Mouse (Mus musculus) left cerebral cortex, postnatal 10 days (tissue): Measurements from ENCODE around the gene Huwe1. TPM values are rescaled to one million over a fixed set of nuclear protein-coding genes. Genes with fewer than 3 reads are reported as not detected.
A peak's percentile ranks its signal among the peaks of the same experiment; 100 is the strongest.

Source experiments
- DNase-seq, 2 experiments: peaks; one replicate each; pipeline ENCODE4 v3.0.0; 2021 to 2022; ENCODE audit warnings: low spot score in 2 of 2, mixed read lengths in 1 of 2; ENCODE audit errors: extremely low spot score in 1 of 2
- intact Hi-C: fragments of 180-260 bp; cut with DNase I; formaldehyde crosslinking; loops from one replicate; pipeline ENCODE4 v1.15.1; 2025
- microRNA-seq: library from miRNA; unstranded; fragments of <30 nt; microRNA quantifications from one replicate; pipeline ENCODE4 v1.2.0, GENCODE M21; 2022
- total RNA-seq, 2 experiments: library from RNA; stranded (reverse); gene quantifications; 2 replicates each; pipeline ENCODE4 v1.2.3; 2021

The Huwe1 gene
- total RNA-seq, 2 experiments from 2014 or later, result 276 to 284 TPM

GRCm38 (mm10) chrX:151938852-151939251 is 138.2 kb downstream of the Huwe1 start:
- no peak for DNase-seq
- intact Hi-C loops, result no loop called here

- DNase-seq, result no peak
- intact Hi-C loops, result loop anchor here (5.0 to 10.0 kb wide), 2 partner anchors 70 to 198 kb away; partner anchors contain the start of genes Iqsec2, Ribc1 and Smc1a
These were observed 146.4 kb downstream of the Huwe1 start for GRCm38 (mm10) chrX:151946986-151947385.

GRCm38 (mm10) chrX:151947781-151948180 is 147.2 kb downstream of the Huwe1 start:
- DNase-seq, result no peak
- intact Hi-C loops, result loop anchor here (5.0 to 10.0 kb wide), 2 partner anchors 70 to 197 kb away; partner anchors contain the start of genes Iqsec2, Ribc1 and Smc1a

- DNase-seq, result no peak
- intact Hi-C loops, result no loop called here
These were observed 149.6 kb downstream of the Huwe1 start for GRCm38 (mm10) chrX:151950231-151950630.

- intact Hi-C loops, result no loop called here
- no peak for DNase-seq
These were observed 150.6 kb downstream of the Huwe1 start for GRCm38 (mm10) chrX:151951181-151951580.

Small RNAs within 50 kb of the gene (microRNA-seq; reads per million reads assigned to microRNA genes)
- not detected for gene Mir3113
- gene Mir98, result 3,161 reads per million, percentile 88 among the genes with 10 or more reads in this experiment
- gene Mirlet7f-2, result 1,762 reads per million, percentile 83 among the genes with 10 or more reads in this experiment

Other genes with a start within 250 kb of the Huwe1 start
- 10 to 100 TPM; 39.6 to 45.3 TPM for gene Hsd17b10, start 201.0 kb downstream of the Huwe1 start, total RNA-seq
- gene Ribc1, start 215.5 kb downstream of the Huwe1 start, total RNA-seq, result not detected
- 10 to 100 TPM; 46.8 to 48.2 TPM for gene Smc1a, start 215.6 kb downstream of the Huwe1 start, total RNA-seq